Mouse (Mus musculus) heart, adult 2 months (tissue): ENCODE measurements at regions not wholly inside any gene's neighbourhood (a gene's known extent, or its start where the extent isn't known, plus 50 kb on each side); places are given as distances from the start of the nearest gene placed in this dataset.

Experiments used
- DNase-seq, 2 experiments: peaks; one replicate each; pipeline ENCODE4 v3.0.0; 2021
- H3K27ac ChIP-seq: fragments of 200-600 bp; 2 replicates; pipeline ENCODE4 v1.8.1; 2022
- H3K27me3 ChIP-seq: fragments of 200-500 bp; 2 replicates; pipeline ENCODE4 v1.6.1; 2012; ENCODE audit warnings: mild to moderate bottlenecking, low read length, inconsistent platforms, mixed read lengths; ENCODE audit not compliant: control insufficient read depth, insufficient read depth
- H3K36me3 ChIP-seq: fragments of 200-500 bp; 2 replicates; pipeline ENCODE4 v1.6.1; 2012; ENCODE audit warnings: low read length, inconsistent platforms; ENCODE audit not compliant: control insufficient read depth, insufficient read depth
- H3K4me1 ChIP-seq: fragments of 200-500 bp; 2 replicates; pipeline ENCODE4 v1.6.1; 2011; ENCODE audit warnings: low read length; ENCODE audit not compliant: control insufficient read depth, insufficient read depth
- H3K4me3 ChIP-seq: fragments of 200-600 bp; 2 replicates; pipeline ENCODE4 v1.8.1; 2022
- H3K79me2 ChIP-seq: fragments of 200-500 bp; replicated peaks from 2 replicates; pipeline ENCODE4 v1.6.1; 2012; ENCODE audit warnings: mild to moderate bottlenecking, inconsistent platforms, low read length, moderate library complexity, mixed read lengths; ENCODE audit not compliant: control insufficient read depth, insufficient read depth
- H3K9ac ChIP-seq: fragments of 200-500 bp; 2 replicates; pipeline ENCODE4 v1.6.1; 2012; ENCODE audit warnings: low read depth, mild to moderate bottlenecking, control low read depth, inconsistent platforms, low read length, mixed read lengths
- CTCF ChIP-seq: fragments of 200-600 bp; IDR thresholded peaks from 2 replicates; pipeline ENCODE4 v1.8.1; 2022; ENCODE audit warnings: antibody characterized with exemption, mild to moderate bottlenecking, moderate library complexity
- EP300 ChIP-seq: fragments of 200-500 bp; IDR thresholded peaks from 2 replicates; pipeline ENCODE4 v1.6.1; 2011; ENCODE audit warnings: low read depth, low read length, control low read depth; ENCODE audit not compliant: insufficient read depth
- POLR2A ChIP-seq: fragments of 200-500 bp; IDR thresholded peaks from 2 replicates; pipeline ENCODE4 v1.6.1; 2011; ENCODE audit warnings: mild to moderate bottlenecking, low read depth, low read length, control low read depth; ENCODE audit not compliant: insufficient read depth
- WGBS: fragments of 180-500 bp; shearing (Covaris S2); methylation state at CpG from one replicate; pipeline ENCODE4 v1.1.7; 2018; 5-methylcytosine and 5-hydroxymethylcytosine counted together
- intact Hi-C: fragments of 180-260 bp; cut with DNase I; formaldehyde crosslinking; loops from one replicate; pipeline ENCODE4 v1.15.1; 2025

- 48% methylated on average over 9 of the region's 9 CpGs for WGBS
- Histone ChIP-seq H3K9ac (no peak overlapping the region), H3K27me3 (no peaks in the 10 kb centered on the region), H3K4me3 (no peak overlapping the region), H3K27ac (no peak overlapping the region), H3K79me2 (no peaks in the 10 kb centered on the region), H3K4me1 (peaks cover 4% of the 10 kb centered on the region), H3K36me3 (no peaks in the 10 kb centered on the region)
- intact Hi-C loops = no loop called here
- no peak for TF ChIP-seq EP300
- TF ChIP-seq POLR2A = no peak
- TF ChIP-seq CTCF = no peak
- no peak for DNase-seq
Measured at GRCm38 (mm10) chr1:119108578-119108977, 55.2 kb upstream of the Gli2 start.

DNA sequence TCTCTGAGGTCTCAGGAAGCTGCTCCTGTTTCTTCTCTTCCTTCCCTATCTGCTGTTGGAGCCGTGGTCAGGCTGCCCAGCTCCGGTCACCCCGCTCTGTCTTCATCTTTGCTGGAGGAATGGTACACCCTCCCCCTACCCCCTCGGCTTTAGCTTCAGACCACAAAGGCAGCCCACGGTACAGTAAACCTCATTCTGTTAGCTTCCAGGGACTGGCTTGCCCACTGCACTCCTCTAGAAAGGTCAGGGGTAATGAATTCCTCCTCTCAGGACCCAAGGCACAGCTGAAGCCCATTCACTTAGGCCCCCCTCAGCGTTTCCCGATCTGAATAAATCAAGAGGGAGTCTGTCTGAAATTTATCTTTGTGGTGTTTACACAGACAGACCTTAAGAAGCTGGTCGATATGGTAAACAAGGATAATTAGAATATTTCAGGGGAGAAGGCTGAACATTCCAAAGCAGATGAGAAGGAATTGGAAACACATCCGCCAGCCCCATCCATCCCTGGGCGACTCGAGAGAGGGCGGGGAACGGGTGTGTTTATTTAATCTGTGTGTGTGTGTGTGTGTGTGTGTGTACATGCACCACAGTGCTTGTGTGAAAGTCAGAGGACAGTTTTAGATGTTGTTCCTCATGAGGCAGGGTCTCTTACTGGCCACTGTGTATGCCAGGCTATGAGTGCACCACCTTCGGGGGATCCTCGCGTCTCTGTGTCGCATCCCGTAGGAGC, 53.0 kb upstream of the Gli2 start:
- intact Hi-C loops = no loop called here
- Histone ChIP-seq H3K36me3 (no peaks in the 10 kb centered on the region), H3K4me3 (no peak overlapping the region), H3K9ac (no peak overlapping the region), H3K27me3 (no peaks in the 10 kb centered on the region), H3K27ac (no peak overlapping the region), H3K79me2 (no peaks in the 10 kb centered on the region), H3K4me1 (peaks cover 4% of the 10 kb centered on the region)
- WGBS = 75% methylated on average over 18 of the region's 18 CpGs
- TF ChIP-seq POLR2A = no peak
- no peak for TF ChIP-seq CTCF
- no peak for TF ChIP-seq EP300
- no peak for DNase-seq
